Mouse (Mus musculus): Measurements from ENCODE around the gene Gal3st2. TPM values are rescaled to one million over a fixed set of nuclear protein-coding genes. Genes with fewer than 3 reads are reported as not detected.
"Not testable (repeated sequence)": the region's sequence is repeated elsewhere in the genome, so short reads cannot be mapped to it uniquely, and the experiment has no call there.

The Gal3st2 gene
- polyA plus RNA-seq, 1 experiment from 2014 or later: 0.17 TPM

DNA sequence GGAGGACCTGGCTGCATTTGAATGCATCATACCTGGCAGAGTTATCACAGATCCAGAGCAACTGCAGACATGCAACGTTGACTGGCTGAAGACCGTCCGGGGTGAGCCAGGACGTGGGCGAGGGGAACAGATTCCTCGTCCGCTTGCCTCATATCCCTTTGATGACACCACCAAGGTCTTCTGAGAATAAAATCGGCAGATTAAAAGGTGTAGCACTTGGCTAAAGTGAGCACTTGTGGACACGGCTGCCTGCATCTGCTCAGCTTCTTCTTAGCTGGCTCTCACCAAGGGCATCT is 34.6 kb upstream of the Gal3st2 start:
- peaks cover 7% of the 10 kb centered on the region for H3K4me1 ChIP-seq (ENCODE audit: control insufficient read depth, insufficient read depth, low read length)
- no peaks in the 10 kb centered on the region for H3K27me3 ChIP-seq (ENCODE audit: control insufficient read depth, insufficient read depth, low read length)
- no peak overlapping the region; the same call in 1 of the 2 replicates for H3K9ac ChIP-seq (ENCODE audit: low read depth, low read length)
- 91% methylated on average over 9 of the region's 9 CpGs for WGBS (ENCODE audit: insufficient replicate concordance)
- ATAC-seq (replicated peaks; ENCODE audit: insufficient number of reproducible peaks, low FRiP score, low TSS enrichment): no peak
- H3K36me3 ChIP-seq (ENCODE audit: control insufficient read depth, insufficient read depth, low read length): peaks cover 1% of the 10 kb centered on the region; the same call in 1 of the 2 replicates
- peak overlapping the region; percentile 89 for H3K4me2 ChIP-seq
- no peak overlapping the region for H3K4me3 ChIP-seq (ENCODE audit: low read depth, low read length)
- H3K27ac ChIP-seq (ENCODE audit: low read depth, low read length): no peak overlapping the region
- H3K9me3 ChIP-seq (replicated peaks; ENCODE audit: control insufficient read depth, low read length): no peaks in the 10 kb centered on the region

DNA sequence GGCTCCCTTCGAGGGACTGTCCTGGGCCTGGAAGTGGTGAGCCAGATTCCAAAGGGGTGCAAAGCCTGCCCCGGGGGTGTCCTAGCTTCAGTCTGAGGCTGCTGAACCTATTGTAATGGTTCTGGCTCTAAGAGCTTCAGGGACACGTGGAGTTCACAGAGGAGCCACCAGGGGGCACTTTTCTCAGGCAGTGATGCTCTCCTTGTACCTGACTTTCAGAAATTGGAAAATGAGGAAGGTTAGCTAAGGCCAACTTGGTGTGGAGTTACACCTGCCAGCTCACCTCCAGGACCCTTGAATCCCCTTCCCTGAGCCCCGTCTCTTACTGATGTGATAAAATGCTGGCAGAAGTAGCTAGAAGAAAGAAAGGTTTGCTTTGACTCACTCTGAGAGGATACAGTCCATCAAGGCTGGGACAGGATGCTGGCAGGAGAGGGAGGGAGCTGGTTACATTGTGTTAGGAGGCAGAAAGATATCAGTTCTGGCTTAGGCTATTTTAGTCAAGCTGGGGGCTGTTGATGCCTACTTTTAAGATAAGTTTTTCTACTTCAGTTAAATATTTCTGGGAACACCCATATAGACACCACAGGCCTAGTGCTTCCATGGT is 28.2 kb upstream of the Gal3st2 start:
- not testable (repeated sequence) for H3K9me3 ChIP-seq (replicated peaks; ENCODE audit: control insufficient read depth, low read length); H3K4me1 ChIP-seq (ENCODE audit: control insufficient read depth, insufficient read depth, low read length); H3K4me2 ChIP-seq; H3K4me3 ChIP-seq (ENCODE audit: low read depth, low read length); H3K9ac ChIP-seq (ENCODE audit: low read depth, low read length); H3K36me3 ChIP-seq (ENCODE audit: control insufficient read depth, insufficient read depth, low read length); ATAC-seq (replicated peaks; ENCODE audit: insufficient number of reproducible peaks, low FRiP score, low TSS enrichment); H3K27me3 ChIP-seq (ENCODE audit: control insufficient read depth, insufficient read depth, low read length); H3K27ac ChIP-seq (ENCODE audit: low read depth, low read length)
- WGBS (ENCODE audit: insufficient replicate concordance): 52% methylated on average over 1 of the region's 4 CpGs

DNA sequence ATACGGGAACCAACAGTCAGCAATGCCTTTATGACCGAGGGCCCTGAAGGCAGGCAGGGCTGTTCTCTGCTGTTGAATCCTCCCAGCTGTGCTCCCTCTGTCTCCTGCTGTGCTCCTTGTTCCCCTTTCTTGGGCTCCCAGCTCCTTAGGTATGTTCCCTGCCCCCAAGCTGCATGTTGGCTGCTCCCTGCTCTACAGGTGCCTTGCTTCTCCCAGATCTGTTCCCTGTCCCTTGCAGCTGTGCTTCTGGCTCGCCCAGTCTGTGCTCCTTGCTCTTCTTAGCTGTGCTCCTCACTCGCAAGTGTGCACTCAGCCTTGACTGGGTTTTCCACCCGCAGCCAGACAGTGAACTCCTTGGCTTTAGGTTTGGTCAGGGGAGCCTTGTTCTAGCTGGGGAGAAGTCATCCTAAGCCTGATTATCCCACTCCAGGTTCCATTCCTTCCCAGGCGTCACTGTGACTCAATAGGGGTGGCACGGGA is 26.4 kb upstream of the Gal3st2 start:
- H3K9ac ChIP-seq (ENCODE audit: low read depth, low read length): no peak overlapping the region

DNA sequence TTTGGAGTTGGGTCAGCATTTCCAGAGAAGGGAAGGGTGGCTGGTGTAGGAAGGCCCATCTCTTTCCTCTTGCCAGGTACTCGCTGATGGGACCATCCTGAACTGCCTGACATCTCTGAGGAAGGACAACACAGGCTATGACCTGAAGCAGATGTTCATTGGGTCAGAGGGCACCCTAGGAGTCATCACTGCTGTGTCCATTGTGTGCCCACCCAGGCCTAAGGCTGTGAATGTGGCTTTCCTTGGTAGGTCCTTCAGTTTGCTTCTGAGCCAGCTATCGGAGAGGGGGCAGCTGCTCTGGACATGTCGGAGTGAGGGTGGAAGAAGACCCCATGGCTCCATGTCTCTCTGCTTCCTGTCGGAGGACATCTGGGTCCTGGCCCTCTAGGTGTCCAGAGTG is 25.9 kb upstream of the Gal3st2 start:
- Histone ChIP-seq H3K4me2 (no peak overlapping the region), H3K27ac (ENCODE audit: low read depth, low read length) (no peak overlapping the region), H3K27me3 (ENCODE audit: control insufficient read depth, insufficient read depth, low read length) (no peaks in the 10 kb centered on the region), H3K4me3 (ENCODE audit: low read depth, low read length) (no peak overlapping the region), H3K9ac (ENCODE audit: low read depth, low read length) (no peak overlapping the region), H3K36me3 (ENCODE audit: control insufficient read depth, insufficient read depth, low read length) (no peaks in the 10 kb centered on the region), H3K9me3 (replicated peaks; ENCODE audit: control insufficient read depth, low read length) (no peaks in the 10 kb centered on the region), H3K4me1 (ENCODE audit: control insufficient read depth, insufficient read depth, low read length) (no peaks in the 10 kb centered on the region)
- WGBS (ENCODE audit: insufficient replicate concordance): 87% methylated on average over 4 of the region's 4 CpGs
- no peak for ATAC-seq (replicated peaks; ENCODE audit: insufficient number of reproducible peaks, low FRiP score, low TSS enrichment)

More for the DNA sequence above, 26.4 kb upstream of the Gal3st2 start:
- H3K4me2 ChIP-seq: no peak overlapping the region
- no peaks in the 10 kb centered on the region for H3K27me3 ChIP-seq (ENCODE audit: control insufficient read depth, insufficient read depth, low read length)
- no peaks in the 10 kb centered on the region for H3K36me3 ChIP-seq (ENCODE audit: control insufficient read depth, insufficient read depth, low read length)
- H3K27ac ChIP-seq (ENCODE audit: low read depth, low read length): no peak overlapping the region
- 88% methylated on average over 7 of the region's 7 CpGs for WGBS (ENCODE audit: insufficient replicate concordance)
- no peak overlapping the region for H3K4me3 ChIP-seq (ENCODE audit: low read depth, low read length)
- H3K9me3 ChIP-seq (replicated peaks; ENCODE audit: control insufficient read depth, low read length): no peaks in the 10 kb centered on the region
- no peak for ATAC-seq (replicated peaks; ENCODE audit: insufficient number of reproducible peaks, low FRiP score, low TSS enrichment)
- no peaks in the 10 kb centered on the region for H3K4me1 ChIP-seq (ENCODE audit: control insufficient read depth, insufficient read depth, low read length)

DNA sequence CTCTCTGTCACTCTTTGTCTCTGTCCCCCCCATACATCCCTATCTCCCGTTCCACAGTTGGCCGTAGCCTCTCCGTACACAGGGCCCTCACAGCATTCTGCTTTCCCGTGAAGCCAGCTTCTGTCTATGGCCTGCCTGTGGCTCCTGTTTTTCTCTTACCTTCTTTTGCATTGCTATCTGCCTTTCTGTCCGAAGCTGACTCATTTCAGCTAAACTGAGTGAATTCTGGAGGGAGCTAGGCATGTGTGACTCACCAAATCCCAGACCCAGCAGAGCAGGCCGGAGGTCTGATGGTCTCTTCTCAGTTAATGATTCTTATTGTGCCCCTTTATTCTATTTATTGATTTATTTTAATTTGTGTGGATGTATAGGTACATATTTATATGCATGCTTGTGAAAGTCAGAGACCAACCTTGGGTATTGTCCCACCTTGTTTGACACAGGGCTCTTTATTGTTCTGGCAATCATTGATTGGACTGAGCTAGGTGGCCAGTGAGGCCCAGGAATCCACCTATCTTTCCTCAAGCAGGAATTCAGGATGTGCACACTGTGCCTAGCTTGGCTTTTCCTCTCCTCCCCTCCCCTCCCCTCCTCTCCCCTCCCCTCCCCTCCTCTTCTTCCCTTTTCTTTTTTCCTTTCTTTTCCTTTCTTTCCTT is 25.1 kb upstream of the Gal3st2 start:
- no peak overlapping the region for H3K9ac ChIP-seq (ENCODE audit: low read depth, low read length)
- H3K27ac ChIP-seq (ENCODE audit: low read depth, low read length): no peak overlapping the region
- no peaks in the 10 kb centered on the region for H3K36me3 ChIP-seq (ENCODE audit: control insufficient read depth, insufficient read depth, low read length)
- no peaks in the 10 kb centered on the region for H3K27me3 ChIP-seq (ENCODE audit: control insufficient read depth, insufficient read depth, low read length)
- WGBS (ENCODE audit: insufficient replicate concordance): 72% methylated on average over 6 of the region's 6 CpGs
- no peak for ATAC-seq (replicated peaks; ENCODE audit: insufficient number of reproducible peaks, low FRiP score, low TSS enrichment)
- no peaks in the 10 kb centered on the region for H3K4me1 ChIP-seq (ENCODE audit: control insufficient read depth, insufficient read depth, low read length)
- H3K4me3 ChIP-seq (ENCODE audit: low read depth, low read length): no peak overlapping the region
- no peak overlapping the region for H3K4me2 ChIP-seq
- H3K9me3 ChIP-seq (replicated peaks; ENCODE audit: control insufficient read depth, low read length): no peaks in the 10 kb centered on the region

DNA sequence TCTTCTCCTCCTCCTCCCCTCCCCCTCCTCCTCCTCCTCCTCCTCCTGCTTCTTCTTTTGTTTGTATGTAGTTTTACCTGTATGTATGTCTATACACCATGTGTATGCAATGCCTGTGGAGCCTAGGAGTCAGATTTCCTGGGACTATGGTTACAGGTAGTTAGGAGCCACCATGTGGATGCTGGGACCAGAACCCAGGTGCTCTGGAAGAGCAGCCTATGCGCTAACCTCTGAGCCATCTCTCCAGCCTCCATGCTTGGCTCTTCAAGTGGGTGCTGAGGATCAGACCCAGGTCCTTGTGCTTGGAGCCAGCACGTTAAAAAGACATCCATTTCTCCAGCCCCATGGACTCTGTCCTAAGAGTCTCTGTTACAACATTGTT is 24.6 kb upstream of the Gal3st2 start:
- H3K9me3 ChIP-seq (replicated peaks; ENCODE audit: control insufficient read depth, low read length): no peaks in the 10 kb centered on the region
- H3K27me3 ChIP-seq (ENCODE audit: control insufficient read depth, insufficient read depth, low read length): no peaks in the 10 kb centered on the region
- H3K36me3 ChIP-seq (ENCODE audit: control insufficient read depth, insufficient read depth, low read length): no peaks in the 10 kb centered on the region
- ATAC-seq (replicated peaks; ENCODE audit: insufficient number of reproducible peaks, low FRiP score, low TSS enrichment): no peak
- no peaks in the 10 kb centered on the region for H3K4me1 ChIP-seq (ENCODE audit: control insufficient read depth, insufficient read depth, low read length)
- no peak overlapping the region for H3K9ac ChIP-seq (ENCODE audit: low read depth, low read length)
- no peak overlapping the region for H3K4me3 ChIP-seq (ENCODE audit: low read depth, low read length)
- WGBS (ENCODE audit: insufficient replicate concordance): 86% methylated on average over 2 of the region's 2 CpGs
- H3K4me2 ChIP-seq: no peak overlapping the region
- H3K27ac ChIP-seq (ENCODE audit: low read depth, low read length): no peak overlapping the region

DNA sequence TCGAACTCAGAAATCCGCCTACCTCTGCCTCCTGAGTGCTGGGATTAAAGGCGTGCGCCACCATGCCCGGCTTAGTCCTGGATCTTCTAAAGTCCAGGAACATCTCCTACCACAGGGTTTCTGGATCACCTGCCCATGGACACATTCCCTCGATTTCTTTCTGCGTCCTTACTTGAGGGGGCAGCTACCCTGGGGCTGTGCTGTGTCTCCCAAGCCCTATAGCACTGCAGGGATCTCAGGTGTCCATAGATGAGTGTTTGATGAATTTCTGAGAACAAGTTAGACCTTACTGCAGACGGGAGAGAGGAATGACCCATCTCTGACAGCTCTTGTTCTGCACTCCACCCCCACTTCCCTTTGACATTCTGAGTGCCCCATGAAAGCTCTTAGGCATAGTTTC is 23.8 kb upstream of the Gal3st2 start:
- no peak for ATAC-seq (replicated peaks; ENCODE audit: insufficient number of reproducible peaks, low FRiP score, low TSS enrichment)
- Histone ChIP-seq H3K27ac (ENCODE audit: low read depth, low read length) (no peak overlapping the region), H3K9me3 (replicated peaks; ENCODE audit: control insufficient read depth, low read length) (no peaks in the 10 kb centered on the region), H3K4me2 (no peak overlapping the region), H3K4me1 (ENCODE audit: control insufficient read depth, insufficient read depth, low read length) (no peaks in the 10 kb centered on the region), H3K4me3 (ENCODE audit: low read depth, low read length) (no peak overlapping the region), H3K36me3 (ENCODE audit: control insufficient read depth, insufficient read depth, low read length) (no peaks in the 10 kb centered on the region), H3K27me3 (ENCODE audit: control insufficient read depth, insufficient read depth, low read length) (no peaks in the 10 kb centered on the region), H3K9ac (ENCODE audit: low read depth, low read length) (no peak overlapping the region)
- 85% methylated on average over 8 of the region's 8 CpGs for WGBS (ENCODE audit: insufficient replicate concordance)

DNA sequence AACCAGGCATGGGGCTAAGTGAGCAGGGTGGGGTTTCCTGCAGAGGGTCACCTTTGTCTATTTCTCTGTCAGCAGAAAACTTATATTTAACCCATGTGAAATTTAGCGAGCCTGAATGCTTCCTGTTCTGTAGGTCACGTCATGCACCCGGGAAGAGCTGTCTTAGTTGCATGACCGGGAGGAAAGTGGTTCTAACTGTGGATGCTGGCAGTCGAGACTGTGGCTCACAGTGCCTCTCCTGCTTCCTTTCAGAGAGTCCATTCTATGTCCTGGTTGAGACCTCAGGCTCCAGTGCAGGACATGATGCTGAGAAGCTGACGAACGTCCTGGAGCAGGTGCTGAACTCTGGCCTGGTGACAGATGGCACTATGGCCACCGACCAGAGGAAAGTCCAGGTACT is 22.5 kb upstream of the Gal3st2 start:
- H3K27me3 ChIP-seq (ENCODE audit: control insufficient read depth, insufficient read depth, low read length); ATAC-seq (replicated peaks; ENCODE audit: insufficient number of reproducible peaks, low FRiP score, low TSS enrichment); H3K4me1 ChIP-seq (ENCODE audit: control insufficient read depth, insufficient read depth, low read length); H3K27ac ChIP-seq (ENCODE audit: low read depth, low read length); H3K4me3 ChIP-seq (ENCODE audit: low read depth, low read length); H3K36me3 ChIP-seq (ENCODE audit: control insufficient read depth, insufficient read depth, low read length); H3K9me3 ChIP-seq (replicated peaks; ENCODE audit: control insufficient read depth, low read length); H3K4me2 ChIP-seq; H3K9ac ChIP-seq (ENCODE audit: low read depth, low read length): not testable (repeated sequence)
- WGBS (ENCODE audit: insufficient replicate concordance): 82% methylated on average over 7 of the region's 8 CpGs

DNA sequence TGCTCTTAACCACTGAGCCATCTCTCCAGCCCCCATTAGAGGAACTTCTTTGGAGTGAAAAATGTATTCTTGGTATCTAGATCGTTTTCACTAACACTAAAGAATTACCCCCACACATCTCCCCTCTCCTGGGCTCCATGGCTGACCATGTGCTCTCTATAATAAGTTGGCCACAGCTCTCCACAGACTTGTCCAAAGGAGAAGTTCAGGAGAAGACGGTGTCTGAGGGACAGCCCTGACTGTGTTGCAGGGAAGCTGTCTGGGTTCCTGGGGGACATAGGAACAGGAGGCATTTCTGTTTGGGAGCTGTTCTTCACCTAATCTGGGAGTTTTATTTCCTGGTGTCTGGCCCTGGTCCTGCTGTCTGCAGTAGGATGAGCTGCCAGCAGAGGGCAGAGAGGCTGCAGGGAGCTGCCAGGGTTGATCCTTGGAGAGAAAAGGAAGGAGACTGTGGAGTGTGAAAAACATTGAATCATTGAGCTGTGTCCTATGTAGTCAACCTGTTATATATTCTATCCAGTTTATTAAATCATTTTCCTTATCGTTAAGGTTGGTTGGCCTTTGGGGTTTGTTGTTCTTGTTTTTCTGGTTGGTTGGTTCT is 15.2 kb upstream of the Gal3st2 start:
- not testable (repeated sequence) for H3K9ac ChIP-seq (ENCODE audit: low read depth, low read length); ATAC-seq (replicated peaks; ENCODE audit: insufficient number of reproducible peaks, low FRiP score, low TSS enrichment); H3K4me3 ChIP-seq (ENCODE audit: low read depth, low read length); H3K27me3 ChIP-seq (ENCODE audit: control insufficient read depth, insufficient read depth, low read length); H3K4me2 ChIP-seq; H3K9me3 ChIP-seq (replicated peaks; ENCODE audit: control insufficient read depth, low read length); H3K27ac ChIP-seq (ENCODE audit: low read depth, low read length); H3K36me3 ChIP-seq (ENCODE audit: control insufficient read depth, insufficient read depth, low read length); H3K4me1 ChIP-seq (ENCODE audit: control insufficient read depth, insufficient read depth, low read length)
- WGBS (ENCODE audit: insufficient replicate concordance): 58% methylated on average over 1 of the region's 3 CpGs

Data from heart, embryonic 11.5 days (tissue).